Mouse (Mus musculus) CH12.LX (cell line): Measurements from ENCODE around the gene A2ml1. TPM values are rescaled to one million over a fixed set of nuclear protein-coding genes. Genes with fewer than 3 reads are reported as not detected.

Source experiments
- DNase-seq: peaks from one replicate; pipeline ENCODE4 v3.0.0-alpha.2; 2013; ENCODE audit errors: extremely low read depth
- H3K27ac ChIP-seq: 2 replicates; pipeline ENCODE4 v1.5.1; 2012; ENCODE audit warnings: low read depth, mild to moderate bottlenecking, control low read depth, moderate library complexity; ENCODE audit not compliant: insufficient read depth
- H3K27me3 ChIP-seq: replicated peaks from 2 replicates; pipeline ENCODE3; 2012; ENCODE audit warnings: inconsistent platforms
- H3K36me3 ChIP-seq, 2 experiments: replicated peaks in 1 of 2; 2 replicates each; pipeline versions ENCODE3 to v1.6.1; 2012; ENCODE audit warnings: inconsistent platforms in 1 of 2, low read length in 1 of 2, mild to moderate bottlenecking in 1 of 2, mixed read lengths in 1 of 2, moderate library complexity in 1 of 2; ENCODE audit not compliant: control insufficient read depth in 1 of 2, insufficient read depth in 1 of 2
- H3K4me1 ChIP-seq, 2 experiments: 2 replicates each; pipeline ENCODE4 v1.6.1; 2012; ENCODE audit warnings: inconsistent platforms in 1 of 2, moderate library complexity in 1 of 2; ENCODE audit not compliant: insufficient read depth in 2 of 2, control insufficient read depth in 1 of 2
- H3K4me2 ChIP-seq: 2 replicates; pipeline ENCODE4 v1.6.1; 2012; ENCODE audit warnings: low read depth, mild to moderate bottlenecking, control low read depth; ENCODE audit not compliant: poor library complexity, insufficient read depth, severe bottlenecking
- H3K4me3 ChIP-seq, 3 experiments: fragments of 150-350 bp in 1 of 3; sonication (generic) in 1 of 3; replicated peaks in 1 of 3; 2 replicates each; pipeline versions ENCODE3 to v1.5.1; 2011 to 2012; ENCODE audit warnings: low read depth in 2 of 3, low read length in 2 of 3, mild to moderate bottlenecking in 2 of 3, moderate library complexity in 2 of 3, control low read depth in 1 of 3, improper control_type of control experiment in 1 of 3, inconsistent platforms in 1 of 3, mixed read lengths in 1 of 3; ENCODE audit not compliant: poor library complexity in 1 of 3
- H3K79me2 ChIP-seq: replicated peaks from 2 replicates; pipeline ENCODE4 v1.6.1; 2012; ENCODE audit warnings: mild to moderate bottlenecking, moderate library complexity; ENCODE audit not compliant: control insufficient read depth, poor library complexity, insufficient read depth, severe bottlenecking; ENCODE audit errors: extremely low read depth
- H3K9ac ChIP-seq: 2 replicates; pipeline ENCODE4 v1.6.1; 2012; ENCODE audit warnings: low read depth, mild to moderate bottlenecking, control low read depth, moderate library complexity; ENCODE audit not compliant: insufficient read depth
- H3K9me3 ChIP-seq: replicated peaks from 2 replicates; pipeline ENCODE3; 2012; ENCODE audit warnings: low read length, inconsistent platforms, mixed read lengths
- CHD2 ChIP-seq: IDR thresholded peaks from 2 replicates; pipeline ENCODE4 v1.6.1; 2011; ENCODE audit warnings: low read length, improper control_type of control experiment
- GABPA ChIP-seq: IDR thresholded peaks from 2 replicates; pipeline ENCODE4 v1.6.1; 2012; ENCODE audit warnings: low read depth, low read length, improper control_type of control experiment, inconsistent platforms; ENCODE audit not compliant: insufficient replicate concordance
- HCFC1 ChIP-seq: IDR thresholded peaks from 2 replicates; pipeline ENCODE4 v1.6.1; 2012; ENCODE audit warnings: low read depth, mild to moderate bottlenecking, inconsistent platforms, low read length, improper control_type of control experiment
- IRF4 ChIP-seq: IDR thresholded peaks from 2 replicates; pipeline ENCODE4 v1.6.1; 2014; ENCODE audit warnings: low read depth, mild to moderate bottlenecking, inconsistent platforms, low read length, improper control_type of control experiment
- JUN ChIP-seq: IDR thresholded peaks from 2 replicates; pipeline ENCODE4 v1.6.1; 2011; ENCODE audit warnings: low read depth, mild to moderate bottlenecking, low read length, improper control_type of control experiment, moderate library complexity; ENCODE audit not compliant: insufficient read depth
- KAT2A ChIP-seq: IDR thresholded peaks from 2 replicates; pipeline ENCODE4 v1.6.1; 2012; ENCODE audit warnings: low read length, improper control_type of control experiment, inconsistent platforms; ENCODE audit not compliant: insufficient replicate concordance
- MAX ChIP-seq: IDR thresholded peaks from 2 replicates; pipeline ENCODE4 v1.6.1; 2011; ENCODE audit warnings: low read length, improper control_type of control experiment
- MAZ ChIP-seq: IDR thresholded peaks from 2 replicates; pipeline ENCODE4 v1.6.1; 2012; ENCODE audit warnings: low read depth, mild to moderate bottlenecking, inconsistent platforms, low read length, improper control_type of control experiment, moderate library complexity
- MYC ChIP-seq: IDR thresholded peaks from 2 replicates; pipeline ENCODE4 v1.6.1; 2011; ENCODE audit warnings: low read depth, mild to moderate bottlenecking, improper control_type of control experiment, low read length
- PAX5 ChIP-seq: IDR thresholded peaks from 2 replicates; pipeline ENCODE4 v1.6.1; 2012; ENCODE audit warnings: low read length, inconsistent platforms, mixed read lengths
- POLR2A ChIP-seq: IDR thresholded peaks from 2 replicates; pipeline ENCODE4 v1.6.1; 2011; ENCODE audit warnings: low read depth, mild to moderate bottlenecking, improper control_type of control experiment, low read length
- RCOR1 ChIP-seq: conservative IDR thresholded peaks from 2 replicates; pipeline ENCODE4 v1.6.1; 2012; ENCODE audit warnings: low read depth, mild to moderate bottlenecking, inconsistent platforms, low read length, improper control_type of control experiment
- SMC3 ChIP-seq: IDR thresholded peaks from 2 replicates; pipeline ENCODE4 v1.6.1; 2011; ENCODE audit warnings: low read depth, low read length, improper control_type of control experiment
- TBP ChIP-seq: conservative IDR thresholded peaks from 2 replicates; pipeline ENCODE4 v1.6.1; 2011; ENCODE audit warnings: low read depth, low read length, improper control_type of control experiment
- TCF12 ChIP-seq: IDR thresholded peaks from 2 replicates; pipeline ENCODE4 v1.6.1; 2014; ENCODE audit warnings: low read depth, mild to moderate bottlenecking, inconsistent platforms, low read length, improper control_type of control experiment
- dilution Hi-C: fragments of 300-500 bp; cut with MboI; formaldehyde crosslinking; loops from 2 replicates; pipeline ENCODE4 v1.14.3; 2020; ENCODE audit warnings: low sequenced_read_pairs; ENCODE audit not compliant: extremely low pct_unique_long_range_greater_than_20kb, extremely low pct_ligation_motif_present
- in situ Hi-C: fragments of 300-500 bp; cut with MboI; formaldehyde crosslinking; loops from 3 replicates; pipeline ENCODE4 v1.14.3; 2019; ENCODE audit warnings: low sequenced_read_pairs, low pct_ligation_motif_present, low pct_unique_long_range_greater_than_20kb, mixed read lengths
- polyA plus RNA-seq: library from polyadenylated mRNA; unstranded; fragments of >175 nt; gene quantifications from 2 replicates; pipeline ENCODE4 v1.2.1, GENCODE M21; 2012; ENCODE audit warnings: low read depth; ENCODE audit not compliant: insufficient read length
- total RNA-seq, 2 experiments: library from RNA; depleted of rRNA; stranded (reverse); fragments of 300-350 nt in 1 of 2; fragments of >200 nt in 1 of 2; gene quantifications; 2 replicates each; pipeline ENCODE4 v1.2.3; 2012 to 2014

The A2ml1 gene
- total and polyA plus RNA-seq, 3 experiments: not detected

GRCm38 (mm10) chr6:128548532-128548931, 32.9 kb downstream of the A2ml1 start:
- no peak for DNase-seq
- TF ChIP-seq POLR2A (no peak), GABPA (no peak), KAT2A (no peak), SMC3 (no peak), TCF12 (no peak), MAZ (no peak), CHD2 (no peak), HCFC1 (no peak), PAX5 (no peak), RCOR1 (no peak)
- Histone ChIP-seq H3K27ac (no peak overlapping the region), H3K9ac (no peak overlapping the region), H3K4me2 (no peak overlapping the region), H3K27me3 (no peaks in the 10 kb centered on the region), H3K79me2 (no peaks in the 10 kb centered on the region), H3K36me3 (no peaks in the 10 kb centered on the region), H3K4me3 (no peak overlapping the region), H3K9me3 (no peaks in the 10 kb centered on the region), H3K4me1 (peaks cover 0 to 9% of the 10 kb centered on the region in 2 experiments; a peak in 2 of 4 replicates)
- dilution Hi-C loops (no loop called here), in situ Hi-C loops (no loop called here)

DNA sequence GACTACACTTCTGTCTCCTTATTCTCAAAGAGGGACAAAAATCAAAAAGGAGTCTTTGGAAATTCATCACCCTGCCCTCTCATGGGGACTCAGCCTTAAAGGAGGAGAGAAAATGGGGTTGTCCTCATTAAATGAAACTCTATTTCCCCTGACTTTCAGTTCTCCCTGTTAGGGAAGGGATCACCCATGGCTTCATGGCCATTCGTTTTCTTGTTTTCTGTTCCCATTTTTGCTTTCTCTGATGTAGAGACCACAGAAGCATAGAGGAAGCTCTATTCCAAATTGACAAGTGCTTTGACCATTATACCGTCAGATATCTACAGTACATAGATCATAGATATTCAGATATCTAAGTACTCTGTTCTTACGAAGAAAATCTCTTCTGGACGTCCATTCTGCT, 36.0 kb downstream of the A2ml1 start:
- no peaks in the 10 kb centered on the region for H3K27me3 ChIP-seq
- TF ChIP-seq MAX (no peak), CHD2 (no peak), MYC (no peak), JUN (no peak), IRF4 (no peak)
- no peaks in the 10 kb centered on the region for H3K79me2 ChIP-seq
- H3K4me3 ChIP-seq: no peak overlapping the region
- in situ Hi-C loops: no loop called here
- dilution Hi-C loops: no loop called here
- no peak overlapping the region for H3K9ac ChIP-seq
- peaks cover 0 to 9% of the 10 kb centered on the region in 2 experiments; a peak in 2 of 4 replicates for H3K4me1 ChIP-seq
- H3K9me3 ChIP-seq: no peaks in the 10 kb centered on the region
- DNase-seq: no peak
- H3K4me2 ChIP-seq: no peak overlapping the region
- no peak overlapping the region for H3K27ac ChIP-seq
- no peaks in the 10 kb centered on the region for H3K36me3 ChIP-seq

- H3K36me3 ChIP-seq: no peaks in the 10 kb centered on the region
- no peak overlapping the region for H3K4me3 ChIP-seq
- no peak for TF ChIP-seq TBP
- no peak for TF ChIP-seq JUN
- H3K79me2 ChIP-seq: no peaks in the 10 kb centered on the region
- DNase-seq: no peak
- dilution Hi-C loops: no loop called here
- H3K9ac ChIP-seq: no peak overlapping the region
- no peaks in the 10 kb centered on the region; a peak in 1 of 4 replicates for H3K4me1 ChIP-seq
- in situ Hi-C loops: no loop called here
- H3K27me3 ChIP-seq: no peaks in the 10 kb centered on the region
- H3K4me2 ChIP-seq: no peak overlapping the region
- H3K27ac ChIP-seq: no peak overlapping the region
- H3K9me3 ChIP-seq: no peaks in the 10 kb centered on the region
Observed at GRCm38 (mm10) chr6:128543226-128543625, 38.2 kb downstream of the A2ml1 start.
